Mouse (Mus musculus) limb, embryonic 14.5 days (tissue): ENCODE results near the gene Lysmd3. TPM values are rescaled to one million over a fixed set of nuclear protein-coding genes. Genes with fewer than 3 reads are reported as not detected.

Source experiments
- ATAC-seq: fragments of 200-750 bp; cut with Nextera tagmentation; 2 replicates; pipeline ENCODE4 v1.8.0; 2017; ENCODE audit warnings: low read depth, moderate number of reproducible peaks, moderate TSS enrichment; ENCODE audit not compliant: low FRiP score
- DNase-seq: peaks from one replicate; pipeline ENCODE4 v3.0.0-alpha.2; 2015; ENCODE audit warnings: low spot score
- H3K27ac ChIP-seq: fragments of 300-500 bp; sonication (generic); replicated peaks from 2 replicates; pipeline ENCODE4 v1.5.1; 2014; ENCODE audit warnings: low read depth, mild to moderate bottlenecking, low read length, moderate library complexity, mixed read lengths
- H3K27me3 ChIP-seq: fragments of 300-500 bp; sonication (generic); 2 replicates; pipeline ENCODE4 v1.6.1; 2014; ENCODE audit warnings: low read length, mixed read lengths; ENCODE audit not compliant: control insufficient read depth, insufficient read depth
- H3K36me3 ChIP-seq: fragments of 300-500 bp; sonication (generic); 2 replicates; pipeline ENCODE4 v1.6.1; 2014; ENCODE audit warnings: mild to moderate bottlenecking, low read length, moderate library complexity, mixed read lengths; ENCODE audit not compliant: control insufficient read depth, insufficient read depth
- H3K4me1 ChIP-seq: fragments of 300-500 bp; sonication (generic); 2 replicates; pipeline ENCODE4 v1.6.1; 2014; ENCODE audit warnings: antibody characterized with exemption, low read length, mixed read lengths; ENCODE audit not compliant: control insufficient read depth, insufficient read depth
- H3K4me2 ChIP-seq: fragments of 300-500 bp; sonication (generic); replicated peaks from 2 replicates; pipeline ENCODE4 v1.6.1; 2014; ENCODE audit warnings: low read depth, mild to moderate bottlenecking, low read length, moderate library complexity; ENCODE audit not compliant: severe bottlenecking
- H3K4me3 ChIP-seq: fragments of 300-500 bp; sonication (generic); replicated peaks from 2 replicates; pipeline ENCODE4 v1.5.1; 2014; ENCODE audit warnings: low read length
- H3K9ac ChIP-seq: fragments of 300-500 bp; sonication (generic); 2 replicates; pipeline ENCODE4 v1.6.1; 2014; ENCODE audit warnings: mild to moderate bottlenecking, low read depth, low read length, moderate library complexity; ENCODE audit not compliant: severe bottlenecking
- H3K9me3 ChIP-seq: fragments of 300-500 bp; sonication (generic); 2 replicates; pipeline ENCODE4 v1.6.1; 2016; ENCODE audit warnings: low read length; ENCODE audit not compliant: control insufficient read depth
- POLR2A ChIP-seq: fragments of 200-500 bp; IDR thresholded peaks from 2 replicates; pipeline ENCODE4 v1.8.0; 2012; ENCODE audit warnings: inconsistent platforms, mild to moderate bottlenecking, moderate library complexity, borderline replicate concordance; ENCODE audit not compliant: insufficient read depth, insufficient read length; ENCODE audit errors: extremely low read depth
- WGBS: fragments of 180-500 bp; shearing (Covaris S2); extraction: QIAGEN DNeasy Blood & Tissue Kit; methylation state at CpG from one replicate; pipeline ENCODE4 v1.1.7; 2014; 5-methylcytosine and 5-hydroxymethylcytosine counted together
- polyA plus RNA-seq, 2 experiments: library from polyadenylated mRNA; depleted of rRNA in 1 of 2; stranded (reverse) in 1 of 2; unstranded in 1 of 2; fragments of >200 nt; fragmentation: Nextera tagmentation in 1 of 2; extraction: Ambion mirVana in 1 of 2; gene quantifications; 2 replicates each; pipeline versions ENCODE4 v1.2.1 to v1.2.3; 2012 to 2014

Lysmd3 gene
- polyA plus RNA-seq, 2 experiments, result 19.3 to 35.1 TPM

DNA sequence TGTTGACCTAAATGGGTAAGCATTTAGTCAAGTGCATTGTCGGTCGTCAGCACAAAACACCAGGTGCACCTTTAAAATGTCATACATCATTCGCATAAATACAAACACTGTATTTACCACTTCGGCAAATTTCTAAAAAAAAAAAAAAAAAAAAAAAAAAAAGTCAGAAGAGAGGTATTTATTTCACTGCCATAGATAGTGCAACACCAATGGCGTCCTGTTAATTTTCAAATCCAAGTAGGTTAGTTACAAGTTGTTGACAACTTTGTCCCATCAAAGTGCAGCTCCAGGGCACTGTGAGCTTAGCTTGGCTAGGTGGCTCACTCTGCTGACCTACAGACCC is 484 bp upstream of the Lysmd3 start:
- H3K4me3 ChIP-seq, result peak overlapping the region; percentile 81
- DNase-seq (no peak), ATAC-seq (no peak; the same call in 1 of the 2 replicates)
- H3K9me3 ChIP-seq, result no peaks in the 10 kb centered on the region
- peak overlapping the region; percentile 60 for H3K4me2 ChIP-seq
- peaks cover 18% of the 10 kb centered on the region for H3K4me1 ChIP-seq
- no peak for TF ChIP-seq POLR2A
- H3K9ac ChIP-seq, result peak overlapping the region; percentile 90
- 21% methylated on average over 5 of the region's 5 CpGs for WGBS
- H3K27me3 ChIP-seq, result no peaks in the 10 kb centered on the region
- H3K27ac ChIP-seq, result peak overlapping the region; percentile 86
- H3K36me3 ChIP-seq, result no peaks in the 10 kb centered on the region

- peaks cover 18% of the 10 kb centered on the region for H3K4me1 ChIP-seq
- 14% methylated on average over 21 of the region's 21 CpGs for WGBS
- H3K9ac ChIP-seq, result peak overlapping the region; percentile 90
- ATAC-seq (no peak), DNase-seq (peak; percentile 14)
- peak overlapping the region; percentile 86 for H3K27ac ChIP-seq
- peak overlapping the region; percentile 60 for H3K4me2 ChIP-seq
- TF ChIP-seq POLR2A, result no peak
- H3K4me3 ChIP-seq, result peak overlapping the region; percentile 81
- no peaks in the 10 kb centered on the region for H3K9me3 ChIP-seq
- no peaks in the 10 kb centered on the region for H3K27me3 ChIP-seq
- no peaks in the 10 kb centered on the region for H3K36me3 ChIP-seq
Observed at GRCm38 (mm10) chr13:81658053-81658752, 740 bp downstream of the Lysmd3 start.

GRCm38 (mm10) chr13:81663566-81664330 is 6.3 kb downstream of the Lysmd3 start:
- DNase-seq, result no peak
- H3K9me3 ChIP-seq, result no peaks in the 10 kb centered on the region
- ATAC-seq, result no peak
- no peak for TF ChIP-seq POLR2A
- H3K4me2 ChIP-seq, result no peak overlapping the region
- no peaks in the 10 kb centered on the region for H3K27me3 ChIP-seq
- H3K27ac ChIP-seq, result no peak overlapping the region
- no peak overlapping the region for H3K4me3 ChIP-seq
- peaks cover 42% of the 10 kb centered on the region for H3K36me3 ChIP-seq
- H3K4me1 ChIP-seq, result peaks cover 3% of the 10 kb centered on the region
- WGBS, result 86% methylated on average over 12 of the region's 12 CpGs
- H3K9ac ChIP-seq, result no peak overlapping the region

- DNase-seq (no peak), ATAC-seq (no peak)
- Histone ChIP-seq H3K36me3 (peaks cover 48% of the 10 kb centered on the region), H3K4me1 (0 out of 2 replicates have a peak, but pooled peaks cover under 1% of the 10 kb centered on the region), H3K4me3 (no peak overlapping the region), H3K27ac (no peak overlapping the region), H3K9me3 (no peaks in the 10 kb centered on the region), H3K4me2 (no peak overlapping the region), H3K27me3 (no peaks in the 10 kb centered on the region), H3K9ac (no peak overlapping the region)
- WGBS, result 85% methylated on average over 5 of the region's 5 CpGs
- no peak for TF ChIP-seq POLR2A
Observed at GRCm38 (mm10) chr13:81664331-81664698, 6.9 kb downstream of the Lysmd3 start.

DNA sequence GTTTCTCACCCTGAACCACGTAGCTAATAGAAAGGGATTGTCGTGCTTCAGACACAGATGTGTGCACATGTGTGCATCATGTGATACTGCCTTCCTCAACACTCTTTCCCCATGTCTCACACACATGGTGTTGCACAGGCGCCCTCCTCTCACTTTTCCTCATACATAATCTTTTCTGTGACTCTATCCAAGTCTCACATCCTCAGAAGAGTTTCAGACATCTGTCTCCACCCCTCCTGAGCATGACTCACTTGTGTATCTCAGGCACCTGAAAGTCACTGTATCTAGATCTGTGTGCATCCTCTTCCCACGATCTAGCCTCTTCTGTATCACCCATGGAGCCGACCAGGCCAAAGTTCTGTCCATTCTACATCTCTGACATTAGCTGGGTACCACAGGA is 10.2 kb downstream of the Lysmd3 start:
- ATAC-seq (no peak), DNase-seq (no peak)
- Histone ChIP-seq H3K4me1 (no peaks in the 10 kb centered on the region), H3K4me3 (no peak overlapping the region), H3K27me3 (no peaks in the 10 kb centered on the region), H3K9me3 (no peaks in the 10 kb centered on the region), H3K9ac (no peak overlapping the region), H3K36me3 (peaks cover 57% of the 10 kb centered on the region), H3K4me2 (no peak overlapping the region), H3K27ac (no peak overlapping the region)
- TF ChIP-seq POLR2A, result no peak
- 93% methylated on average over 5 of the region's 5 CpGs for WGBS
